Mouse (Mus musculus) E14TG2a.4 (cell line): ENCODE measurements around the gene Hdhd3.

ENCODE experiments used
- CTCF ChIP-seq: conservative IDR thresholded peaks from 2 replicates; pipeline ENCODE4 v1.5.1; 2014; ENCODE audit warnings: low read length
- NANOG ChIP-seq: IDR thresholded peaks from 2 replicates; pipeline ENCODE4 v1.6.1; 2014; ENCODE audit warnings: borderline replicate concordance, low read length, mixed read lengths

GRCm38 (mm10) chr4:62487172-62487571 is 16.1 kb downstream of the Hdhd3 start:
- TF ChIP-seq CTCF (no peak), NANOG (no peak)
